Mouse (Mus musculus) left cerebral cortex, postnatal 4 days (tissue): ENCODE results near the gene Myef2. TPM values are rescaled to one million over a fixed set of nuclear protein-coding genes. Genes with fewer than 3 reads are reported as not detected.

Source experiments
- DNase-seq: peaks from one replicate; pipeline ENCODE4 v3.0.0-alpha.2; 2022
- intact Hi-C: fragments of 180-260 bp; cut with DNase I; formaldehyde crosslinking; loops from one replicate; pipeline ENCODE4 v1.15.1; 2025
- total RNA-seq, 2 experiments: library from RNA; stranded (reverse); gene quantifications; 2 replicates each; pipeline ENCODE4 v1.2.3; 2021

Gene Myef2
- total RNA-seq, 2 experiments from 2014 or later = 187 to 188 TPM

DNA sequence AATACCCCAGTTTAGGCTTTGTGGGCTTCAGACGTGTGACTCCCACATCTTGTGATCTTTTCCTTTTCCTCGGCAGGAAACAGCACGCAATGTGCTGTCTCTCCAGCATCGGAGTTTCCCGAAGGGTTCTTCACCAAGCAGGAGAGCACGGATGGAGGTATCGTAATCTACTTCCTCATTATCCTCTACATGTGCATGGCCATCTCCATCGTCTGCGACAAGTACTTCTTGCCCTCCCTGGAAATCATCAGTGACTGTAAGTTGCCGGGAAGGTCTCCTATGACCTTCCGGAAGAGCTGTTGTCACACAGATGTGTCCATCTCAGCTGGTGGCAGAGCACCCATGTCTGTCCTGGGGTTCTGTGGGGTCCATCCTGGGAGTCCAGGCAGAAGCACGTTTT is 54.8 kb downstream of the Myef2 start:
- intact Hi-C loops = no loop called here
- DNase-seq = no peak

DNA sequence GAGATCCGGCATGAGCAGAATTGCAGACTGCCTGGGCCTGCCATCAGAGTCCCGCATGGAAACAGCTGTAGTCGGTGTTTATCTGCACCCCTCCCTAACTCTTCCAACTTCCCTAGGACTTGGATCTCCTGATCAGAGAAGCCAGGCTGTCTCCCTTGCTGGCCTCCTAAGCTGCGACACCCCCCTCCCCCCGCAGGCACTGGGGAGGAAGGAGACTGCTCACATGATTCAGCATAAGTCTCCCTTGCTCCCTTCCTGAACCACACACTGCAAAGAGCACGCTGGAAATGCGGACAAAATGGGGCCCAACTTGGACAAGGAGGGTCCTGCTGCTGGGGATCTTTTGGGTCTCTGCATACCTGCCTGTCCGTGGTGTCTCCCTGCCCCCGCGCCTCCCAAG is 55.6 kb downstream of the Myef2 start, which contains the start of gene Slc24a5:
Gene Slc24a5, plus strand, starts transcription at position 231 of the 400 bp plus-strand sequence.
- intact Hi-C loops = no loop called here
- no peak for DNase-seq

GRCm38 (mm10) chr2:125067373-125067772 is 56.1 kb downstream of the Myef2 start:
- intact Hi-C loops = no loop called here
- no peak for DNase-seq

- intact Hi-C loops = no loop called here
Observed at GRCm38 (mm10) chr2:125062944-125063343, 60.5 kb downstream of the Myef2 start.

GRCm38 (mm10) chr2:125061451-125061850 is 62.0 kb downstream of the Myef2 start:
- intact Hi-C loops = no loop called here

More at GRCm38 (mm10) chr2:125062944-125063343, 60.5 kb downstream of the Myef2 start:
- no peak for DNase-seq

GRCm38 (mm10) chr2:125057250-125057815 is 66.1 kb downstream of the Myef2 start:
- intact Hi-C loops = loop anchor here (5.0 kb wide), 1 partner anchor 130 kb away; no protein-coding TSS in a partner anchor

More at GRCm38 (mm10) chr2:125061451-125061850, 62.0 kb downstream of the Myef2 start:
- DNase-seq = no peak

DNA sequence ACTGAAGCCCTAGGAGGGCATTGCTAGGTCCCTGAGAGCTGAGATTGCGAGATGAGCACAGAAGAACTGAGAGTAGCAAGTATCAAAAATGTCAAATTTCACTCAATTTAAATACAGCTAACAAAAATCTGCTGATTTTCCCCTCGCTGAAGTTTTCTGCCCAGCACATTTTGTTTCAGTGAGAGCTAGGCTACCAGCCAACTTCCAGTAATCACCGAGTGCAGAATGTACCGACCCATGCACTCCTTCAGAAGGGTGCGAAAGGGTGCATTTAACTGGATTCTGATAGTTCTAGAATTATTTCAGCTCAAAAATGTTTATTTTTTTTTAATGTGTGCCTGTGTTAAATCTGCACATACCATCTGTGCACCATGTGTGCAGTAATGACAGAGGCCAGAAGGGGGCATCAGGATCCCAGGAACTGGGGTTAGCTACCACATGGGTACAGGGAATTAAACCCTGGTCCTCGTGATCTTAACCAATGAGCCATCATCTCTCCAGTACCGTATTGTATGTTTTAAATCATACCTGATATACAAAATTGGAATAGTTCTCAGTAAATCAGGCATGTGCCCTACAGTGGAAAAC is 68.1 kb downstream of the Myef2 start:
- no peak for DNase-seq
- intact Hi-C loops = loop anchor here (5.0 kb wide), 1 partner anchor 132 kb away; no protein-coding TSS in a partner anchor

More at GRCm38 (mm10) chr2:125057250-125057815, 66.1 kb downstream of the Myef2 start:
- DNase-seq = peak; percentile 25

Other genes with a start within 250 kb of the Myef2 start
- not detected for gene Slc24a5, start 55.5 kb downstream of the Myef2 start, total RNA-seq
- gene Ctxn2, start 13.0 kb upstream of the Myef2 start, total RNA-seq = 10 to 100 TPM in 1 of 2 experiments, 1 to 10 TPM in 1; 6.7 to 10.8 TPM
- gene Slc12a1, start 28.8 kb upstream of the Myef2 start, total RNA-seq = under 1 TPM; 0.10 to 0.12 TPM
- gene Dut, start 123.5 kb upstream of the Myef2 start, total RNA-seq = 10 to 100 TPM; 39.7 to 45.9 TPM